Mouse (Mus musculus) G1E-ER4 (cell line): Measurements from ENCODE around the gene Gja1. TPM values are rescaled to one million over a fixed set of nuclear protein-coding genes. Genes with fewer than 3 reads are reported as not detected.

Experiments
- GATA1 ChIP-seq: IDR thresholded peaks from one replicate; pipeline ENCODE4 v1.8.0; 2012; ENCODE audit warnings: low read length, inconsistent platforms
- polyA plus RNA-seq: library from polyadenylated mRNA; stranded (reverse); fragments of >175 nt; gene quantifications from 2 replicates; pipeline ENCODE4 v1.2.3, GENCODE M21; 2012

The Gja1 gene
- polyA plus RNA-seq, 1 experiment: not detected

DNA sequence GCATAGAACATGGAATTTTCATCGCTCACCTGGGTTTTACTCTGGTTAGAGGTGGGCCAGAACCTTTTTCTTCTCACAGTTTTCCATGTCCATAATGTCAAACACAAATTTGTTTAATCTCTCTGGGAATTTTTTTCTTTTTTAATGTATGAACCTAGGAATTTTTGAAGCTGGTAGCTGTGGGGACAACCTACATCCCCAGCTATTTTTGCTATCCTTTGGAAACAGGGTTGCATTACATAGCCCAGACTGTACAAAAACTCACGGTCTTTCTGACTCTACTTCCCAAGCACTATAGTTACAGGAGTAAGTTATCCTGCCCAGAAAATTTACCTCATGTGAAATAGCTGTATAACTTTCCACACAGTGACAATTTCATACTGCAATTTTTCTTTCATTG is 21.2 kb downstream of the Gja1 start:
- no peak for TF ChIP-seq GATA1

DNA sequence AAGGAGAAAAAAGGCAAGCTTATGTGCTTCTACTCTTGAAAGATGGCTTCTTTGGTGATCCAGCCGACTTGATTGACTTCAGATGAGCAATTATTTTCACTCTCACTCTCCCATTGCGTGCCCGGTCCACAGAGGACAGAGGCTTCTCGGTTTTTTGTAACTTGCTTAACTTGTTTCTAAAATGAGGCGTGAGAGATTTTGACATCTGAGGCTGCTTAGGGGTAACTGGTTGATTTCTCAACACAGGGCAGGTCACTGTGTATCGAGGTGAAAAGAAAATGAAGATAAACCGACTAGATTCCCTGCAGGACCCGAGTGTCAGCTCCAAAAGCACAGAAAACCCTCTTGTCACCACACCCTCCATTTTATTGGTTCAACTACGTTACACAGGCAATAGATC is 28.8 kb downstream of the Gja1 start:
- no peak for TF ChIP-seq GATA1

DNA sequence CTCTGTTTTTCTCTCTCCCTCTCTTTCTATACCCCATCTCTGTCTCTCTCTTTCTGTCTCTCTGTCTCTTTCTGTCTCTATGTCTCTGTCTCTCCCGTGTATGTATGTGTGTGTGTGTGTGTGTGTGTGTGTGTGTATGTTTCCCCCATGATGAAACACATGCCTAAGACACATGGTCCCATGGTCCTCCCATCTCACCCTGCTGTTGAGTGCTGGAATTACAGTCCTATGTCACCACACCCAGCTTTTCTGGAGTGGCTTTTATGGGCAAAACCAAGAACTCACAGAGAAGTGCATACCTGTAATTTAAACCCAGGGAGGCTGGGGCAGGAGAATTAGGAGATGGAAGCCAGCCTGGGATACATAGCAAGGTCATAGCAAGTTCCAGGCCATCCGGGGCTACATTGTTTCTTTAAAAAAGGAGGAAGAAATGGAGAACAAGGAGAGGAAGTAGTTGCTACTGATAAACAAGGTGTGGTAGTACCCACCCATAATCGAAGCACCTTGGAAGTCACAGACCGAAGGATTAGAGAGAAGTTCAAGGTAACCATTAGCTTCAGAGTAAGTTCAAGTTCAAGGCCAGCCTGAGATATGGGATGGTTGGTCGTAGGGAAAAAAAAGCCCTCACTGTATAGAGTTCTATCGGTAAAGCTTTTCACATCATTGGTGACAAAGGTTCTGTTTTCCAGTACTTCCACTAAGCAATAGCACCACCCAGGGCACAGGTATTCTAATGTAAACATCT is 29.4 kb downstream of the Gja1 start:
- TF ChIP-seq GATA1: no peak

DNA sequence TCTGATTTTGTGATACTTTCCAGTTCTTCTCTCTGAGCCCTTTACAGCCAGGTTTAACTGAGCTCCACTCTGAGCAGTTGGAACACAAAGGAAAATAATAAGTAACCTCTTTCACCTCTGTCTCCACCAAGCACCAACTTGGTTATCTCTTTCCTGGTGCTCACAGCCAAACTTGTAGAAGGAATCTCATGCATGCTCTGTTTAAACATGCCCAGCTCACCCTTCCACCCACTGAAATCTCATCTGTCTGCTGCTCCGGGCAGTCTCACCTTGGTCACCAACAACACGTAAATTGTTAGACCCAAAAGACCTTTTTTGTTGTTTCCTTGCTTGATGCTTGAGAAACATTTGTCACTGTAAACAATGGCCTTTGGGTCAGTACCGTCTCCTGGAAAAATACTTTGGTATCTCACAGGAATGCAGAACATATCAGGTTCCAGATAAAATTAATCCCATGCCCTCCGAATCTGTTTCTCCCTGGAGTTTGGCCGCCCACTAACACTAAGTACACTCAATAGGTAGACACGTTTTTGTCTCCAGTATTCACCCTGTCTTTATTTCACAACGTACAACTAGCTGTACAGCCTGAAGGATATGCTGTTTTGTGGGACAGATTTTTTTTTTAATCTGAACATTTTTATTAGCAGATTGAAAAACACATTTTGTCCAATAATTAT is 38.9 kb downstream of the Gja1 start:
- no peak for TF ChIP-seq GATA1

DNA sequence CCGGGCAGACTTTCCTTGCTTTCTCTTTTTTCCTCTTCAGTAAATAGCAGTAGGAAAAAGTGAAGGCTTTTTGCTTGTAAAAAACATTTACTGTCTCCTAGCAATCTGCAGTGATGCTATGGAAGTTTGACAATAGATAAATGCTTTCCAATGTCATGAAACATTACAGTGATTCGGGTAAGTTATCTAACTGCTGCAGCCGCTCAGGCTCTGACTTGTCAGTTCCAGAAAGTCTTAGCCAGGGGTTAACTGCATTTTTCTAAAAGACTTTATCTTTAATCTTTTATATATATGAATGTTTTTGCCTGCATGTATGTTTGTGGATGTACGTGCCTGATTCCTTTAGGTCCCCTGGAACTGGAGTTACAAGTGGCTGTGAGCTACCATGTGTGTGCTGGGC is 45.4 kb downstream of the Gja1 start:
- TF ChIP-seq GATA1: no peak

DNA sequence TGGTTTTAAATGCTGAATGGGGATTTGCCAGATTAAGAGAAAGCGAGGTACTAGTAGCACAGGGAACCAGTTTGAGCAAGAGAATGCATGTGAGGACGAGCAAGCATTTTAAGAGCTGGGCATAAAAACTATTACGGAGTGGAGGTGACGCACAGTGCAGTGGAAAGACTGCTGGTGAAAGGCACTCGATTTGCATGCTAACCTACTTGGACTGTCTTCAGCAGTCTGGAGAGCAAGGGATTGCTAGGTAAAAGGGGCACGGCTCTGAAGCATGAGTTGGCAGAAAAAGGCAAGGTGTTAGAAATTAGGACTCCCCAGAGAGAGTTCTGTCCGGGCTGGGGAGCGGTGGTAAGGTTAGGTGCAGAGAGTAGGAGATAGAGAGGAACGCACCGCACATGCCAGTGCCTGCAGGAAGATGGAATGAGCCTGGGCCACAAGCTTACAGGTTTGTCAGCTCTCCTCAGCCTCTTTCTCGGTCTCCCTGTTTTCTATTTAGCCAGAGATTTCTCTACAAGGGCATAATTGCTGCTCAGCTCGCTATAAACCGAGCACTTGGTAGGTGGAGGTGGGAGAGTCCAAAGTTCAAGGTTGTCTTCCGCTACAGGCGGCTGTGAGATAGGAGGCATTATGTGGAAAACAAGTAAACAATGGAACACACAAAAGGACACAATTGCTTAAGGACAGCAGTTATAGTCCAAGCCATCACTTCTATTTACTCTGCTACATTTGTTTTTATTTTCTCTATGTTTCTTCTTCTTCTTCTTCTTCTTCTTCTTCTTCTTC is 48.1 kb downstream of the Gja1 start:
- no peak for TF ChIP-seq GATA1

DNA sequence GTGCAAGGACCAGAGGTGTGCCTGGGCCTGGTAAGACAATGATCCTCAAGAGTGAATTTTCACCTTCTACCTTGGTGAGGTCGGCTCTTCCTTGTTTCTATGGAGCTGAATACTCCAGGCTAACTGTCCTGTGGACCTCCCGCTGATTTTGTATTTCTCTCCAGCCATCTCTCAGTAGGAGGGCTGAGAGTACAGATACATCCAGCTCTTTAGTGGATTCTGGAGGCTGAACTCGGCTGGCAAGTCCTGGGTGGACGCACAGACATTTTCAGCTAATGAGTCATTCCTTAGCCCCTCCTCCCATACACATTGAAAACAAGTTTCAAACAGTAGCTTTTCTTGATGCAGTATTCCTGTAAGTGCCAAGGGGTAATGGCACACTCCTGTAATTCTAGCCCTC is 49.2 kb downstream of the Gja1 start:
- no peak for TF ChIP-seq GATA1

DNA sequence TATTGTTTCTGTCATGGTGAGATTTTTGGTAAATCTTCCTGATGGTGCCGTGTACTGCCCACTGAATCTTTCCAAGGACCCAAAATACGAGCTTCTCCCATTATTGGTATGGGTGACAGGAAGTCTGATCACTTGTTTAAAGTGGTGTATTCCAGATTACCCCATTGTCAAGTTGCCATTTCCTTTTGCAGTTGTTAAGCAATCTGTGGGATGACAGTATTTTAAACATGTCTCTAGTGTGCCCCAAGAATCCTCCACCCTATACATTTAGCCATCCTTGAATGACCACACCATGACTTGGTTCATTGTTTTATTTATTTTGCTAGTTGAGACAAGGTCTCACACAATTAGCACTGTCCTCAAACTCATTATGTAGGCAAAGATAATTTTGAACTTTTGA is 50.3 kb downstream of the Gja1 start:
- TF ChIP-seq GATA1: no peak

DNA sequence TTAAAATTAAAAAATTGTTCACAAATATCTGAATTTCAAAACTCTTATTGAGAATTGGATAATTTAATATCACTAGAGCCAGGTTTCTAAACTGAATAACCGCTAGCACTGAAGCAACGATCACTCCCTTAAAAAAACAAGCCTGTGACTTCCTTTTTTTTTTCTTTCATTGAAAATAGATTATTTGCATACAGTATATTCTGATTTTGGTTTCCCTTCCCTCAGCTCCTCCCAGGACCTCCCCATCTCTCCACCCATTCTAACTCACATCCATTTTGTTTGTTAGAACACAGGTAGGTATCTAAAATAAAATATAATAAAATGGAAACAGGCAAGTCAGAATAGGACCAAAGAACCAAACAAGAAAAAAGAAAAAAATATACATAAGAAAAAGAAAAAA is 50.7 kb downstream of the Gja1 start:
- TF ChIP-seq GATA1: no peak

DNA sequence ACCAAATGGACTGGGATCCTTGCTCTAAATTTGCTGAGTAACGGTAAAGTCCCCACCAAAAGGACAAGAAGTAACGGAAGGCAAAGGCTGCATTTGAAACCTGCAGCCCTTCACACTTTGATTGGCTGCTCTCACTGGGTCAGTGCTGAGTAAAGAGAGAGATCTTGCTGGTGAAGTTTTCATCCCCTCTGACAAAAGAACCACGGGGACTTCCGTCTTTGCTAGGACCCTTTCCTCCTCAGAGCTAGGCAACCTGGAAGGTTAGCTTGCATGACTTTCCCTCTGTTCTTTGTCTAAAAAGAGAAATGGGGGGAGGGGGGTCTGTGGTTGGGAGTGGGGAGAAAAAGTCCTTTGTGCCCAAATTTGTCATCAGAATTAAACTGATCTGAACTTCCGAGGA is 51.9 kb downstream of the Gja1 start:
- no peak for TF ChIP-seq GATA1

DNA sequence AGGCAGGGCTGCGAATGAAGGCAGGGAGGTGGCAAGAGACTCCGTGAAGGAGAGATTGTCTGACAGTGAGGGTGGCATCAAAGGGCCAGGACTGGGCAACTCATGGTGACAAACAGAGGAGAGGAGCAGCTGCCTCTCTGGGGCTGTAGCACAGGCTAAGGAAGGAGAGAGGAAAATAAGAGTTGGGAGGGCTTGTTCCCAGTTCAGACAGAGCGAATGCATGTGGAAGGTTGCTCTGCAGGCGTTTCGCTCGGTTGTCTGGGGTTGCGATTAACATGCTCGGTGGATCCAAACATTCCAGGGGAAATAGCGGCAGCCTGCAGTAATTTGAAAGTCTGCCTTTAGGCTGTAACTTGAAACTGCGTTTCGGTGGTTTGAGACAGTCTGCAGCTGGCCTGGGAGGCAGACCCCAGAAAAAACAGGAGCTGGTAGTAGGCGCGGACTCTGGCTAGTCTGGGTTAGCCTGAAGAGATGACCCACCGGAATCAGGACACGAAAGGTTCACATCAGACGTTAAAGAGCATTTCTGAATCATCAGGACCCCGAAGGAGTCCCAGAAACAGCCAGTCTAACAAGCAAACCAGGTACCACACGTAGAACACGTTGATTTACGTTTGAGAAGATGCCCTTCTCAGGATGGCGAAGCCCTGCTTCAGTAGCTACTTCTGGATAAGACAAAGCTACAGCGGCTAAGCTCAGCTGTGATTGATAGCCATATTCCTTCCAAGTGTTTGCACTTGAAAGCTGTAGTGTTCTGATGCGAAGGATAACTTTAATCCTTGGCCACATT is 54.7 kb downstream of the Gja1 start:
- TF ChIP-seq GATA1: no peak

DNA sequence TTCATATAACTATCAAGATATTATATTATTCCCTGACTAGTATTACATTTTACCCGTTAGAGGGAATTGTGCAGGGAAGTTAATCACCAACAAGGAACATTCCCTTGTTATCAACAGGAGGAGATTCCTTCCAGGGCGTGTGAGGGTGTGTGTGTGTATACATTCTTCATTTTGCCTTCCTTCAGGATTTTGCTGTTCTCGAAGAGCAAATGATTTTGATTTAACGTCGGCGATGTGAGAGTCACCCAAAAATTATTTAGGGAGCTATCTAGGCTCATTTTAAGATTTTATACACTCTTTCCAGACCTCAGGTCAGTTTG is 55.2 kb downstream of the Gja1 start:
- TF ChIP-seq GATA1: no peak

DNA sequence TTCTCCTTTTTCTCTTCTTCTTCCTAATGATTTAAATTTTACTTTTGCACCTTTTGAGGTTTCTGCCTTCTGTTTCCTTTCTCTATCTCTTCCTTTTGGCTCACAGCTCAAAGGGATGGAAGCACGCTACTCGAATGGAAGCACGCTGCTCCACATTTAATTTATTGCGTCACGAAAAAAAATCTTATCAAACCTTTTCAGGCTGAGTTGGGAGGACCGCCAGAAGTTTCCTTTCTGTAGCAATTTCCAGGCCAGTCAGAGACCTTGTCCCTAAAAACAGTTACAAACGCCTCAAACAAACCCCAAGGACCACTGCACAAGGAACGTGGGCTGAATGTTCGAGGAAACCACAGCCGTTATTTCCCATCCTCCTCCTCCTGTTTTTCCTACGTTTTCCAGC is 60.2 kb downstream of the Gja1 start:
- no peak for TF ChIP-seq GATA1

DNA sequence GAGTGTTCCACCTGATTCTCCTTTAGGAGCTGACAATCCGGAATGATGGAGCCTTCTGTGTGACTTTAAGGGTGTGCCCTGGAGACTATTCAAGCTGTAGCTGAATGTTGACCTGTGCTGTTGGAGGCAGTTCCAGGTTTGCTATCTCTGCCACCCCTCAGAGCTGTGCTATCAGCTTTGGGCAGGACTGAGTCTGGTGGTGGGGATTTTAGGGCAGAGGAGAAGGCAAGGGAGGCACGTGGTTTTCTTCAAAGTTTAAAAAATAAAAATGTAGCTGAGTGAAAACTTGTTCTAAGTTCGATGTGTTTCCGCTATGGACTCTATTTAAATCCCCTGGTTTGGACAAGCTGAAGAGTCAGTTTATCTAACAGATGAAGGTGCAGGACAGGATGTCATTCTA is 62.5 kb downstream of the Gja1 start:
- no peak for TF ChIP-seq GATA1

DNA sequence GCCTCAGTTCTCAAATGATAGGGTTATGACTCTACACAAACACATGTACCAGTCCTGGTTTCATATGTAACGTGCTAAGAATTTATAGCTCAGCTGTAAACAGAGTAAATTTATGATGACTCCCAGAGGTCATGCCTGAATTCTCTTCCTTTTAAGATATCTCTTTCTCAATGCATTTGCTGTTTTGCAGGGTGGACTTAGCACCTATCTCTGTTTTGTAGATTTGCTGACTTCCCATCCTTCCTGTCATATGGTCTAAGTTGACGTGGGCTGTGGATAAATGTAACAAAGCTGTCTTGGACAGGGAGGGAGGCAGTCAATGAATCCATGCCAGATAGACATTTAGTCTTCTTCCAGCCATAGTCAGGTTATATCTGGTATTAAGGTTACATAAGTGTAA is 67.3 kb downstream of the Gja1 start:
- TF ChIP-seq GATA1: no peak

DNA sequence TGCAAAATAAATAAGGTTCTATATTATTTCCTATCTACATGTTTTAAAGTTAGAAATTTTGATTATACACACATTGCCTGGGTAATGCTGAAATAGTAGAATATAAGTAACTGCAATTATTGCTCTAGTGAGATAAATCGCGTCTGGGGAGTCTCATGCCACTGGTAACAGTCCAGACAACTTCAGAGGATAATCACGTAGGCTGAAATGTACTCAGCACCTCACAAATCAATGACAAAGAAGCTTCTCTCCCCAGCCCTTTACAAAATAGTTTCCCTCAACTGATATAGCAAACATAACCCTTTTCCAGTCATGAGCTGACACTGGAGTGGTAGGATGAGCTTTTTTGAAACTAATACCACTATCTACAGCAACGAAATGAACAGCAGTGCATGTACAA is 71.9 kb downstream of the Gja1 start:
- no peak for TF ChIP-seq GATA1

Other genes with a start within 250 kb of the Gja1 start
- gene Tbc1d32, start 148.6 kb upstream of the Gja1 start, polyA plus RNA-seq: 0.02 and 0.03 TPM in 2 replicates